Mouse (Mus musculus): ENCODE results near the gene Slc27a1. TPM values are rescaled to one million over a fixed set of nuclear protein-coding genes. Genes with fewer than 3 reads are reported as not detected.
"Not testable (repeated sequence)": the region's sequence is repeated elsewhere in the genome, so short reads cannot be mapped to it uniquely, and the experiment has no call there.

Slc27a1 gene
- 10 to 100 TPM; 76.8 to 92.7 TPM for total RNA-seq (2021)
- long read RNA-seq, transcript Slc27a1-207 (13 exons, 2,730 nt): major isoform, 8 of 123 reads
- long read RNA-seq, partial matches to known transcripts: 55 of 123 reads
- long read RNA-seq, other reads (novel, unspliced or antisense): 55 of 123 reads

GRCm38 (mm10) chr8:71568387-71568937, at the start of gene Slc27a1:
TSS of gene Slc27a1 (plus strand) at chr8:71568882.
- peak; percentile 77 to 87 for DNase-seq (ENCODE audit: low spot score in 2 of 2)

DNA sequence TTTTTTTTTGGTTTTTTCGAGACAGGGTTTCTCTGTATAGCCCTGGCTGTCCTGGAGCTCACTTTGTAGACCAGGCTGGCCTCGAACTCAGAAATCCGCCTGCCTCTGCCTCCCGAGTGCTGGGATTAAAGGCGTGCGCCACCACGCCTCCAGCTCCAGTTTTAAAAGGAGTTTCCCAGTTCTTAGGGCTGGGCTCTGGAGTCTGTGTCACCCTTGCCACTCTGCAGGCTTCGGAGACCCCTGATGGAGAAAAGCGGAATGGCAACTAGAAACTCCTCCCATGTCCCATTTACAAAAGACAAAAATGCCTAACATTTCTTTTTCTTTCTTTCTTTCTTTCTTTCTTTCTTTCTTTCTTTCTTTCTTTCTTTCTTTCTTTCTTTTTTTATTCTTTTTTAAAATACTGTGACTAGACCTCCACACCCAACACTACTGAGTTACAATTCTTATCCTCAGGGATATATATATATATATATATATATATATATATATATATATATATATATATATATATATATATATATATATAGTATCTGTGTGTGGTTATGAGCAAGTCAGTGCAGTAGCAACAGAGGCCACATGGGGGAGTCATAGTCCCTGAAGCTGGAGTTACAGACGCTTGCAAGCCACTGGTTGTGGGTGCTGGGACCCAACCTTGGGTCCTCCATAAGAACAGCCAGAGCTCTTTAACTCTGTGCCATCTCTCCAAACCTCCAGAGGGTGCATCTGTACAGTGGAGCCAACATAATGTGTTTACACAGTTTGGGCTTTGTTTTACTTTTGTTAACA, 49.5 kb upstream of the Slc27a1 start:
- DNase-seq (ENCODE audit: low spot score in 2 of 2): peak; percentile 61 to 62

DNA sequence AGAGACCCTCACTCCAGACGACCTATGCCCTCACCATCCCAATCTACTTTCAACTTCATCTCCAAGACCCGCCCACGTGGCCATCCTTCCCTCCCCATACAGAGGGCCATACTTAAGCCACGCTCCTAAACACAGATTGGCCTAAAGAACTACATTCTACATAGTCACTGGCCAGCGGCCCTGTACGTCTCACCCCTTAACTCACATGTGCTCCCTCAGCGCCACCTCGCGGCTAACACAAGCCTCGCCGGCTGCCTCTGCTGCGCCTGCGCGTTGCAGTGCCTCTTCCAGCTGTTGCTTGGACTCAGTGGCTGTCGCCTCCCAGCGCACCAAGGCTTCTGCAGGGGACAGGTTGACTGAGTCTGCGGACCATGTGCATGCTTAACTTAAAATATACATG, 47.0 kb upstream of the Slc27a1 start:
- DNase-seq (ENCODE audit: low spot score in 2 of 2): peak; percentile 95 to 96

DNA sequence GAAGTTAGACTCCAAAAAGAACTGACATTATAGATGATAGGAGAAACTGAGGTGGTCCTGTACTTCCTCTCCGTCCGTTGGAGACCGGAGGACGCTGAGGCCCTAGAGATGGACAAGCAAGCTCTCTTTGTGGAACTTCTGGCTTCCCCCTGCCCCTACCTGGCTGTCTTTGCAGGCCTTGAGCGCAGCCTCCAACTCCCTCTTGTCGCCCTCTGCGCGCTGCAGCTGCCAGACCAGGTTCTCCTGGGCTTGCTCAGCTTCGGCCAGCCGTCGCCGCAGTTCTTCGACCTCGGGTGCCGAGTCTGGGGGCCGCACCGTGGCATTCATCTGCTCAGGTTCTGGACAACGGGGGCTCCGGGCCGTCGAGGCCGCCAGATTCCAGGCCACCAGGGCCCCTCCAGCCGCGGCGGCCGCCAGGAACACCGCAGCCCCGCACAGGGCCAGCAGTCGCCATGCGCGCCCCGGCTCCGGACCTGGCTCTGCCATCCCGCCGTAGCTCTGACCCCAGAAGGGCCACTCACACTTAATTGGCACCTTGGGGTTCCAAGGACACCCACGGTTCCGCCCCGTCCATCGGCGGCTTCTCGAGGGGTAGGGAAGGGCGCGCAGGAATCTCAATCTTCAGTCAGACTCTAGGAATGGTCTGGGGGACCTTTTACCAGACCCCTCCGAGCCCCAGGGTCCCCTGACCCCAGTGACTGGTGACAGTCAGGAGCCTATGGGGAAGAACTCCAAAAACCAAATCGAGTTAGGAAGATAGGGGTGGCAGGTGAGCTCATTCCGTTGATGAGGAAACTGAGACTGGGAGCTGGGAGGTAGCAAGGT, 43.2 kb upstream of the Slc27a1 start, which contains the start of gene Ccdc194:
Ccdc194 (minus strand) TSS at position 486 of the 825 bp plus-strand sequence.
- no peak for DNase-seq (ENCODE audit: low spot score in 2 of 2)

GRCm38 (mm10) chr8:71526272-71526671, 42.4 kb upstream of the Slc27a1 start:
- no peak for DNase-seq (ENCODE audit: low spot score in 2 of 2)

- no peak for DNase-seq (ENCODE audit: low spot score in 2 of 2)
Observed at GRCm38 (mm10) chr8:71527162-71527870, 41.4 kb upstream of the Slc27a1 start.

DNA sequence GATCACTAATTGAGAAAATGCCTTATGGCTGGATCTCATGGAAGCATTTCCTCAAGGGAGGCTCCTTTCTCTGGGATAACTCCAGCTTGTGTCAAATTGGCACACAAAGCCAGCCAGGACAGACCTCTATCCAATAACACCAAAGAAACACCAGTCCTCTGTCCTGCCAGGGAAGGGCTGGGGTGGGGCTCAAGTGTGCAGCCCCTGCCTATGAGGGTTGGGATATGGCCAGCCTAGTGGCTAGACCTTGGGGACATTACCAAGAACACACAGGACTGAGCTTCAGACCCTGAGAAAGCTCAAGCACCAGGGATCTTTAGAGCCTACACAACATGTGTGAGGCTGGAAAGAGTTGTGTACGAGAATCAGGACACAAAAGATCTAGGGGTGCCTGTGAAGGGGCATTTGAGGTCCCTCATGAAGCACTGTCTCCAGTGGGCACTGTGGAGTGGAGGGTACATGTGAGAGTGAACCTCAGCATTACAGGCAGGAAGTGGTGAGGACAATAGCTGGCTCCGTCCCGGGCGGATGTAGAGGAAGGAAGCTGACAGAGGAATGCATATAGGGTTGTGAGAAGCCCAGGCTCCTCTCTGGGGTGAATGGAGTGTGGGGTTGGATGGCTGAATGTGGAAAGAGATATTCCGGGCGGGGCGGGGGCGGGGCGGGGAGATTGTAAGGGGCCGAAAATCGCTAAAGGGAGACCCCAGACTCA, 40.2 kb upstream of the Slc27a1 start:
- DNase-seq (ENCODE audit: low spot score in 2 of 2): no peak

DNA sequence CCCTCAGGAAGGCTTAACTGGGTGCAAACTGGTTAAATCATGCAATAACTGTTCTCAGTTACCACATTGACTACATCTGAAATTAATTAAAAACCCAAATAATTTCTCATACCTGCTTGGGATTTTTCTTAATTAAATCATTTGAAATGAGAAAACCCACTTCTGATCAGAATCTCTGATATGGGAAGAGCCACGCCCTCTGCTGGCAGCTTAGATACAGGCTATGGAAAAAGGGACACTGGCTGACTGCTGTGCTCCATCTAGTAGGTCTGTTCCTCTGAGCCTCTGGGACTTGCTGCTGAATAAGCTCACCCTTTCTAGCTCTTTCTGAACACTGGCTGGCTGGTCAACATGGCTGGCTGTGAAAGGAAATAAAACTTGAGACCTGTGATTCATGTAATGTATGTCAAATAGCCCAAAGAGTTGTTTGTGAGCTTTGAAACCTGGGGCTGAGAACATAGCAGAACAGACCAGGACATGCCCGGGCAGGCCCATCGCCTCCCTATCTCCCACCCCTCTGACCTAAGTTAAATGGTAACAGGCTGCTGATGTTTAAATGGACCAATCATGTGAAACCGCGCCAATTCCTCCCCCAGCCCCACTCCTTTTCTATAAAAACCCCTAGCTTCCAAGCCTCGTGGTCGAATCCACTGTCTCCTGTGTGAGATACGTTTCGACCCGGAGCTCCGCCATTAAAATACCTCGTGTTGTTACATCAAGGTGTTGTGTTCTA, 37.8 kb upstream of the Slc27a1 start:
- not testable (repeated sequence) for DNase-seq (ENCODE audit: low spot score in 2 of 2)

DNA sequence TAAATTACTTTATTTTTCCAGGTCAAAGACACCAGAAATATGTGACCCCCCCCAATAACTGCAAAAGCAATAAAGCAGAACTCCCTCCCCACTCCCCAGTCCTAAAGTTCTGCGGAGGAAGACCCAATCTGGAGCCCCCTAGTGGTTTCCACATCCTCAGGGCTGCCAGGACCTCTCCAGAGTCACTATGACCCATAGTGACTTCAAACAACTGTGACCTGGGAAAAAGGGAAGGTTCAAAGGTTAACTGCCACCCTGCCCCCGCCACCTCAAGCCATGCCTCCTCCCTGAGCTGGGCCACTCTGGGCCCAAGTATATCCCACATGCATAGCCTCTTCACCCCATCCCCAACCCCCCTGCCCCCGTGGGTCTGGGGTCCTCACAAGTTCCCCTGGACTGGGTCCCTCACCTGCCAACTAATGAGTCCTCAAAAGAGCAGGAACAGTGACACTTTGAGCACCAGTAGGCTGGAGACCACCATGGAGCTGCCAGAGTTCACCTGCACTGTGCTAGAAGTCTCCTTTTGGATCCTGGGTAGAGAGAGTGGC, 34.3 kb upstream of the Slc27a1 start:
- no peak for DNase-seq (ENCODE audit: low spot score in 2 of 2)

GRCm38 (mm10) chr8:71535663-71536062, 33.0 kb upstream of the Slc27a1 start:
- DNase-seq (ENCODE audit: low spot score in 2 of 2): no peak

GRCm38 (mm10) chr8:71537028-71537867, 31.4 kb upstream of the Slc27a1 start, which contains the start of gene Bst2:
TSS of gene Bst2 (minus strand) at chr8:71537456.
- DNase-seq (ENCODE audit: low spot score in 2 of 2): peak; percentile 41 to 49

DNA sequence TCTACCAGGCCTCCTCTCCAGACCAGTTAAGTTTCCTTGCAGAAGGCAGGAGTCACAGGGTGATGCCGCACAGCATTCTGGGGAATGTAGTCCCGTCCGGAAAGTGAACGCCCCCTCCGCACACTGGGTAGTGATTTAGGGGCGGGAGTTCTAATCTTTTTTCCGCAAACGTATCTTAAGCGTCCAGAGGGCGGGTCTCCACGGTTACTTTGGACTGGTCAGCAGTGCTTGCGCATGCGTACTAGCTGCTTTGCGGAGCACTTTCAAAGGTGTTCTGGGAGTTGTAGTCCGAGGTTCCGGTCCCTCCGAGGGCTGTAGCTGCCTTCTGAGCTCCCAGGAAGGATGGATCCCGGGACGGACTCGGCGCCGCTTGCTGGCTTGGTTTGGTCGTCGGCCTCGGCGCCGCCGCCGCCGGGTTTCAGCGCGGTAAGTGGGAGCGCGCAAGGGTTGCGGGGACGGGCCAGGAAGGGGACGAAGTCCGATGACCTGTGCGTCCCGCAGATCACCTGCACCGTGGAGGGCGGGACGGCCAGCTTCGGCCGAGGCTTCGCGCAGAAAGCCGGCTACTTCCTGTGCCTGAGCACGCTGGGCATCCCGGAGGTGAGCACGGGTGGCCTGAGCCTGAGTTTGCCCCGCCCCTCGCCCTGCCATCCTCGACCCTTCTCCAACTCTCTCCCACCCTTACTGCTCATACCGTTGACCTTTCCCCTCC, 25.9 kb upstream of the Slc27a1 start, which contains the start of gene Mvb12a:
Mvb12a (plus strand) TSS at position 291 of the 712 bp plus-strand sequence.
- DNase-seq (ENCODE audit: low spot score in 2 of 2): peak; percentile 93 to 94

- no peak for DNase-seq (ENCODE audit: low spot score in 2 of 2)
Observed at GRCm38 (mm10) chr8:71543755-71544154, 24.9 kb upstream of the Slc27a1 start.

DNA sequence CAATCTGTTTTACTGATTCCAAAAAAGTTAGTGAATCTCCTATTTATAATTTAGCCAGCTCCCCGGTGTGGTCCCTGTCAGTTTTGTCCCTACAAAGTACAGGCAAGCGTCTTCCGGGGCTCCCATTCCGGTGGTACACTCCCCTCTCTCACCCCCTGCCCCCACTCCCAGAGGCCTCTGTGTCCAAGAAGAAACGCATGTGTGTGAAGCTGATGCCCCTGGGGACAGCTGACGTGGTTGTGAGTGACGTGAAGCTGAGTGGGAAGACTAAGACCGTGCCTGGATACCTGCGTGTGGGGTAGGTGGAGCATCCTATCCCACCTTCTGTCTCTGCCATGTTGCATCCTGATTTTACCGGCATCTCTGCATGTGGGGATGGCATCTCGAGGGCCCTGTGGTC, 23.6 kb upstream of the Slc27a1 start:
- DNase-seq (ENCODE audit: low spot score in 2 of 2): no peak

- no peak for DNase-seq (ENCODE audit: low spot score in 2 of 2)
Observed at GRCm38 (mm10) chr8:71547590-71547989, 21.1 kb upstream of the Slc27a1 start.

DNA sequence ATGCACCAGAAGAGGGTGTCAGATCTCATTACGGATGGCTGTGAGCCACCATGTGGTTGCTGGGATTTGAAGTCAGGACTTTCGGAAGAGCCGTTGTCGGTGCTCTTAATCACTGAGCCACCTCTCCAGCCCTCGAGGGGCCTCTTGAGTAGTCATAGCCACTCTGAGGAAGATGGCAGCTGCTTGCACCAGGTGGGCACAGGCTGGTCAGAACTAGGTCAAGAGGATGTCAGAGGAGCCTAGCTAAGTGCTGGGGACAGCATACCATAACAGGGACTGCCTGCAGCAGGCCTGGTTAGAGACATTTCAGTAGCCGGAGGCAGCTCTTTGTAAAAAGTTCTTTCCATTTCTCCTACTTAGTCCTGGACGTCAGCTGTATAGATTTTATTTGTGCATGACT, 17.9 kb upstream of the Slc27a1 start:
- DNase-seq (ENCODE audit: low spot score in 2 of 2): no peak

- no peak for DNase-seq (ENCODE audit: low spot score in 2 of 2)
Observed at GRCm38 (mm10) chr8:71552770-71553169, 15.9 kb upstream of the Slc27a1 start.

GRCm38 (mm10) chr8:71554001-71554400, 14.7 kb upstream of the Slc27a1 start:
- DNase-seq (ENCODE audit: low spot score in 2 of 2): no peak
